Mouse (Mus musculus): ENCODE results near the gene Dedd2.

GRCm38 (mm10) chr7:25209161-25209622 lies 11.2 kb downstream of the Dedd2 start:
- TF ChIP-seq TBP (conservative IDR thresholded peaks at IDR 0.05; ENCODE audit: low read depth, low read length) (no peak), RAD21 (IDR thresholded peaks at IDR 0.05; ENCODE audit: low read depth, low read length) (no peak), CTCF (conservative IDR thresholded peaks at IDR 0.05 in 1 of 2, IDR thresholded peaks at IDR 0.05 in 1 of 2; ENCODE audit: low read depth in 2 of 2, low read length in 2 of 2) (no peak)
